Mouse (Mus musculus) CH12.LX (cell line): ENCODE results near the gene Pigx.

Source experiments
- CTCF ChIP-seq, 2 experiments: IDR thresholded peaks in 1 of 2; conservative IDR thresholded peaks in 1 of 2; 2 replicates each; pipeline ENCODE4 v1.5.1; 2011 to 2012; ENCODE audit warnings: low read depth in 2 of 2, low read length in 2 of 2, improper control_type of control experiment in 1 of 2, inconsistent platforms in 1 of 2, mild to moderate bottlenecking in 1 of 2, moderate library complexity in 1 of 2
- E2F4 ChIP-seq: IDR thresholded peaks from 2 replicates; pipeline ENCODE4 v1.6.1; 2011; ENCODE audit warnings: low read depth, low read length, improper control_type of control experiment; ENCODE audit not compliant: insufficient replicate concordance
- EP300 ChIP-seq: IDR thresholded peaks from 2 replicates; pipeline ENCODE4 v1.6.1; 2011; ENCODE audit warnings: low read length, improper control_type of control experiment
- IRF4 ChIP-seq: IDR thresholded peaks from 2 replicates; pipeline ENCODE4 v1.6.1; 2014; ENCODE audit warnings: low read depth, mild to moderate bottlenecking, inconsistent platforms, low read length, improper control_type of control experiment
- KAT2A ChIP-seq: IDR thresholded peaks from 2 replicates; pipeline ENCODE4 v1.6.1; 2012; ENCODE audit warnings: low read length, improper control_type of control experiment, inconsistent platforms; ENCODE audit not compliant: insufficient replicate concordance
- MAFK ChIP-seq: IDR thresholded peaks from 2 replicates; pipeline ENCODE4 v1.6.1; 2011; ENCODE audit warnings: low read length, improper control_type of control experiment; ENCODE audit not compliant: insufficient replicate concordance
- MAZ ChIP-seq: IDR thresholded peaks from 2 replicates; pipeline ENCODE4 v1.6.1; 2012; ENCODE audit warnings: low read depth, mild to moderate bottlenecking, inconsistent platforms, low read length, improper control_type of control experiment, moderate library complexity
- MEF2A ChIP-seq: IDR thresholded peaks from 2 replicates; pipeline ENCODE4 v1.6.1; 2014; ENCODE audit warnings: low read depth, mild to moderate bottlenecking, inconsistent platforms, low read length, improper control_type of control experiment, borderline replicate concordance
- MXI1 ChIP-seq: IDR thresholded peaks from 2 replicates; pipeline ENCODE4 v1.6.1; 2011; ENCODE audit warnings: mild to moderate bottlenecking, low read depth, low read length, improper control_type of control experiment
- NELFE ChIP-seq: IDR thresholded peaks from 2 replicates; pipeline ENCODE4 v1.6.1; 2011; ENCODE audit warnings: low read depth, low read length, improper control_type of control experiment
- PAX5 ChIP-seq: IDR thresholded peaks from 2 replicates; pipeline ENCODE4 v1.6.1; 2012; ENCODE audit warnings: low read length, inconsistent platforms, mixed read lengths
- POLR2A ChIP-seq: IDR thresholded peaks from 2 replicates; pipeline ENCODE4 v1.6.1; 2011; ENCODE audit warnings: low read depth, mild to moderate bottlenecking, improper control_type of control experiment, low read length
- SIN3A ChIP-seq: IDR thresholded peaks from 2 replicates; pipeline ENCODE4 v1.6.1; 2012; ENCODE audit warnings: low read length, improper control_type of control experiment, inconsistent platforms
- ZC3H11A ChIP-seq: IDR thresholded peaks from 2 replicates; pipeline ENCODE4 v1.6.1; 2012; ENCODE audit warnings: low read depth, mild to moderate bottlenecking, inconsistent platforms, low read length, improper control_type of control experiment

DNA sequence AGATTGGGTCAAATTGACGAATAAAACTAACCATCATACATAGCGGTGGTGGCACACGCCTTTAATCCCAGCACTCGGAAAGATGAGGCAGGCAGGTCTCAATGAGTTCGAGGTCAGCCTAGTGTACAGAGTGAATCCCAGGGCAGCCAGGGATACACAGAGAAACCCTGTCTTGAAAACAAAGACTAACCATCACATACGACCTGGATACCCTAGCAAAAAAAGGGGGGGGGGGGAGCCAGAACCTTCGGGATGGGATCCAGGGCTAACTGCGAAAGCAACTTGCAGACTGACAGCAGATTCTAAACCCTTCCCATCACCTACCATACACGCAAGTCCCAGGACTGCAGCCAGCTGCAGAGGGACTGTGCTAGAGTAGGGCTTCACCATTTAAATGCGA, 14.9 kb upstream of the Pigx start:
- TF ChIP-seq MEF2A (no peak), IRF4 (0 out of 2 replicates have a peak, but pooled peaks have one; percentile 3), EP300 (no peak), MXI1 (no peak), MAFK (no peak), PAX5 (no peak), KAT2A (no peak), MAZ (no peak), CTCF (conservative IDR thresholded peaks at IDR 0.05 in 1 of 2, IDR thresholded peaks at IDR 0.05 in 1 of 2; ENCODE audit: low read depth in 2 of 2, low read length in 2 of 2) (no peak), POLR2A (no peak), SIN3A (no peak), NELFE (no peak), ZC3H11A (no peak), E2F4 (no peak)
